Mouse (Mus musculus) myocyte (in vitro differentiated cells): ENCODE data around the gene Ift140. TPM values are rescaled to one million over a fixed set of nuclear protein-coding genes. Genes with fewer than 3 reads are reported as not detected.

ENCODE experiments used
- H3K27me3 ChIP-seq: one replicate; pipeline ENCODE4 v1.6.1; 2011; ENCODE audit not compliant: control insufficient read depth, insufficient read depth, insufficient read length
- H3K36me3 ChIP-seq: one replicate; pipeline ENCODE4 v1.6.1; 2011; ENCODE audit not compliant: control insufficient read depth, insufficient read depth
- H3K4me2 ChIP-seq: one replicate; pipeline ENCODE4 v1.6.1; 2011; ENCODE audit warnings: low read depth, control low read depth
- H3K4me3 ChIP-seq: one replicate; pipeline ENCODE4 v1.5.1; 2011; ENCODE audit warnings: mild to moderate bottlenecking, control low read depth, moderate library complexity
- H3K79me2 ChIP-seq: one replicate; pipeline ENCODE4 v1.6.1; 2011; ENCODE audit not compliant: control insufficient read depth, insufficient read depth
- H3ac ChIP-seq: one replicate; pipeline ENCODE4 v1.6.1; 2011; ENCODE audit not compliant: control insufficient read depth, insufficient read length
- E2F4 ChIP-seq: IDR thresholded peaks from one replicate; pipeline ENCODE4 v1.6.1; 2011; ENCODE audit warnings: mild to moderate bottlenecking, control low read depth, moderate library complexity; ENCODE audit not compliant: insufficient read depth
- MYOD1 ChIP-seq, 3 experiments: IDR thresholded peaks; one replicate each; pipeline ENCODE4 v1.6.1; 2011; ENCODE audit warnings: control low read depth in 2 of 3, low read depth in 2 of 3, mild to moderate bottlenecking in 2 of 3, moderate library complexity in 1 of 3; ENCODE audit not compliant: insufficient read length in 2 of 3, control insufficient read depth in 1 of 3
- POLR2AphosphoS2 ChIP-seq: IDR thresholded peaks from one replicate; pipeline ENCODE4 v1.6.1; 2011; ENCODE audit warnings: low read depth, control low read depth; ENCODE audit not compliant: insufficient read length
- TCF12 ChIP-seq: IDR thresholded peaks from one replicate; pipeline ENCODE4 v1.6.1; 2011; ENCODE audit warnings: mild to moderate bottlenecking, control low read depth; ENCODE audit not compliant: poor library complexity, insufficient read depth, severe bottlenecking
- USF1 ChIP-seq: IDR thresholded peaks from one replicate; pipeline ENCODE4 v1.6.1; 2011; ENCODE audit warnings: low read depth, mild to moderate bottlenecking, control low read depth, moderate library complexity
- polyA plus RNA-seq: library from polyadenylated mRNA; unstranded; fragments of >200 nt; fragmentation: generic; extraction: Trizol; gene quantifications from one replicate; pipeline ENCODE4 v1.2.1, GENCODE M21; 2012; ENCODE audit warnings: missing spikeins

Gene Ift140
- polyA plus RNA-seq, 1 experiment: 8.9 TPM

GRCm38 (mm10) chr17:25138803-25139202 lies 122.9 kb downstream of the Ift140 start:
- no peak for TF ChIP-seq USF1
- Histone ChIP-seq H3ac (no peak overlapping the region), H3K36me3 (no peaks in the 10 kb centered on the region), H3K27me3 (no peaks in the 10 kb centered on the region), H3K4me3 (no peak overlapping the region), H3K4me2 (no peak overlapping the region), H3K79me2 (peaks cover 33% of the 10 kb centered on the region)

- H3K79me2 ChIP-seq: peaks cover 21% of the 10 kb centered on the region
- H3K4me2 ChIP-seq: no peak overlapping the region
- TF ChIP-seq TCF12 (no peak), POLR2AphosphoS2 (no peak), E2F4 (no peak), MYOD1 (IDR thresholded peaks at IDR 0.05; ENCODE audit: control insufficient read depth in 1 of 3, insufficient read length in 2 of 3, low read depth in 2 of 3) (no peak)
- H3K4me3 ChIP-seq: no peak overlapping the region
- H3K36me3 ChIP-seq: no peaks in the 10 kb centered on the region
- no peak overlapping the region for H3ac ChIP-seq
- H3K27me3 ChIP-seq: no peaks in the 10 kb centered on the region
Measured at GRCm38 (mm10) chr17:25139960-25140359, 124.1 kb downstream of the Ift140 start.

Other genes starting within 250 kb of the Ift140 start
- not detected for gene Meiob, start 211.8 kb upstream of the Ift140 start, polyA plus RNA-seq
- 58.3 TPM for gene Hagh, start 175.9 kb upstream of the Ift140 start, polyA plus RNA-seq
- 9.5 TPM for gene Fahd1, start 165.7 kb upstream of the Ift140 start, polyA plus RNA-seq
- gene Igfals, start 150.1 kb upstream of the Ift140 start, polyA plus RNA-seq: not detected
- 38.5 TPM for gene Nubp2, start 129.7 kb upstream of the Ift140 start, polyA plus RNA-seq
- gene Spsb3, start 129.4 kb upstream of the Ift140 start, polyA plus RNA-seq: 46.6 TPM
- gene Eme2, start 121.0 kb upstream of the Ift140 start, polyA plus RNA-seq: 12.5 TPM
- gene Mrps34, start 121.0 kb upstream of the Ift140 start, polyA plus RNA-seq: 142 TPM
- gene Nme3, start 119.6 kb upstream of the Ift140 start, polyA plus RNA-seq: 23.7 TPM
- 47.6 TPM for gene Mapk8ip3, start 79.1 kb upstream of the Ift140 start, polyA plus RNA-seq
- 16.3 TPM for gene Jpt2, start 55.4 kb upstream of the Ift140 start, polyA plus RNA-seq
- gene Cramp1l, start 297 bp upstream of the Ift140 start, polyA plus RNA-seq: 3.5 TPM
- 0.43 TPM for gene Tmem204, start 67.5 kb downstream of the Ift140 start, polyA plus RNA-seq
- 14.4 TPM for gene Telo2, start 99.9 kb downstream of the Ift140 start, polyA plus RNA-seq
- not detected for gene Ptx4, start 104.7 kb downstream of the Ift140 start, polyA plus RNA-seq
- gene Clcn7, start 117.3 kb downstream of the Ift140 start, polyA plus RNA-seq: 22.9 TPM
- gene Ccdc154, start 146.4 kb downstream of the Ift140 start, polyA plus RNA-seq: not detected
- not detected for gene Gm38655, start 159.4 kb downstream of the Ift140 start, polyA plus RNA-seq
- 13.7 TPM for gene BC003965, start 168.5 kb downstream of the Ift140 start, polyA plus RNA-seq
- gene Unkl, start 172.3 kb downstream of the Ift140 start, polyA plus RNA-seq: 1.9 TPM
- 26.5 TPM for gene Gnptg, start 224.0 kb downstream of the Ift140 start, polyA plus RNA-seq
- gene Tsr3, start 224.1 kb downstream of the Ift140 start, polyA plus RNA-seq: 44.7 TPM
- gene Baiap3, start 240.3 kb downstream of the Ift140 start, polyA plus RNA-seq: 0.01 TPM